Mouse (Mus musculus): ENCODE measurements around the gene Actn3.

DNA sequence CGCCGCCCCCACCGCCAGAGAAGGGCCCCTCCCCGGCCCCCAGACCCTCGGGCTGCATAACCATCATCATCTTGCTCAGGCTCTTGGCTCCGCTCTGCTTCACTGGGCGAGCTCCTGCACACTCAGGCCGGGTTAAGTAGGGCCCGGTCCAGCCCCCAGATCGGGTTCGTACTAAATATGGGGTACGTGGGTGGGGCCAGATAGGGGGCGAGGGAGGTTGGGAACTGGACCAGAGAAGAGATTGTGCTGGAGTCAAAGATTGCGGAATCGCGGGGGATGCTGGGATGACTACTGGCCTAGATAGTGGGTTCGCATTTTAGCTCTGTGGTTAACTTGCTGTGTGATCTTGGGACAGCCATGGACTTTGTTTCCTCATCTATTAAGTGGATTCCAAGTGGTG, at the start of gene Actn3:
- TF ChIP-seq CTCF (IDR thresholded peaks at IDR 0.05; ENCODE audit: borderline replicate concordance, insufficient read depth, low read depth, low read length), result no peak
- no peak for TF ChIP-seq POLR2A (IDR thresholded peaks at IDR 0.05; ENCODE audit: borderline replicate concordance, insufficient read depth, low read length)
